In the genomic region with DNA sequence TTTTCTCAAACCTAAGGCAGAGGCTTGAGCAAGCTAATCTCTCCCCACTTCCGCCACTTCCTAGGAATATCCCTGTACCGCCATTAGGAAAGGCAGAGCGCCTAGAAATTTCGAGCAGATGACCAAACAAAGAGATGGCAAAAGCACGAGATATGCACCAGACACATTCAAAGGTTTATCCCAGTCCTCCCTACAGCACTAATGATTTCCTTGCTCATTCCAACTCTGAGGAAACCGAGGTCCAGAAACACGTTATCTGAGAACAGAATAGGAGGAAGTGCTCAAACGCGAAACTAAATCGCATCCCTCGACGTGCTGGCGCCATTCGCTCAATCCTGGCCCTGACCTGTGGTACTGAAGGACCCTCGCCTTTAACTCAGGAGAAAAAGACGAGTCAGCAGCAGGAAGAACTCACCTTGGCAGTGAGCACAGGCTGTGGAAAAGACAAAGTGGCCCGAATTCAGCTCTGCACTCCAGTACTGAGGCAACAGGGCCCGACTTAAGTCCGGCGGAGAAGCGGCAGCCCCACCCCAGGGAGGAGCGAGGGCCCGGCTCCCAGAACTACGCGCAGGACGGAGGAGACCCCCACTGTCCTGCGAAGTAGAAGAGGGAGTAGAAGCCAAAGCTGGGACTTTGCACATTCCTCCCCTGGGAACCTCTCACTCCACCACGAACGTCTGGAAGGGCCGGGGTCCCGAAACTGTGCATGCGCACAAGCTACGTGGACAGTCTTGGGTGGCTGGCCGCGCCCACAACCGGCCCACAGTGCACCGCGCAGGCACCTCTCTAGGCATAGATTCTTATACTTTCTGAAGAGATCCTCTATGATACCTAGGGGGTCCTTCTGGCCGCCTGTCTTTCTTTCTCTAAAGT, we compare ENCODE assay signal across 1 mouse cellular context.
TF ChIP-seq lines count a peak whose summit lies in the region.

A gene (minus strand): TSS at position 757 of the 873 bp plus-strand sequence.

TF ChIP-seq in CH12.LX, 34 proteins besides CTCF, POLR2A, EP300 and RAD21 (continued from another document):
- TF ChIP-seq ZKSCAN1 (IDR thresholded peaks at IDR 0.05; ENCODE audit: borderline replicate concordance, low read depth, low read length) (no peak), RCOR1 (conservative IDR thresholded peaks at IDR 0.05; ENCODE audit: low read depth, low read length) (0 out of 2 replicates have a peak, but pooled peaks have one; percentile 15), NELFE (IDR thresholded peaks at IDR 0.05; ENCODE audit: low read depth, low read length) (peak; percentile 82), UBTF (IDR thresholded peaks at IDR 0.05; ENCODE audit: low read depth, low read length) (no peak; the same call in 1 of the 2 replicates), MXI1 (IDR thresholded peaks at IDR 0.05; ENCODE audit: low read depth, low read length) (peak; percentile 56), MAX (IDR thresholded peaks at IDR 0.05; ENCODE audit: low read length) (peak; percentile 47; the same call in 1 of the 2 replicates), JUND (conservative IDR thresholded peaks at IDR 0.05; ENCODE audit: low read depth, low read length) (no peak), E2F4 (IDR thresholded peaks at IDR 0.05; ENCODE audit: insufficient replicate concordance, low read depth, low read length) (no peak), KAT2A (IDR thresholded peaks at IDR 0.05; ENCODE audit: insufficient replicate concordance, low read length) (peak; percentile 74; the same call in 1 of the 2 replicates), BHLHE40 (IDR thresholded peaks at IDR 0.05; ENCODE audit: low read depth, low read length) (peak; percentile 32; the same call in 1 of the 2 replicates), SMC3 (IDR thresholded peaks at IDR 0.05; ENCODE audit: low read depth, low read length) (no peak), ZMIZ1 (IDR thresholded peaks at IDR 0.05; ENCODE audit: low read depth, low read length) (peak; percentile 73; the same call in 1 of the 2 replicates), JUN (IDR thresholded peaks at IDR 0.05; ENCODE audit: insufficient read depth, low read depth, low read length) (no peak), MEF2A (IDR thresholded peaks at IDR 0.05; ENCODE audit: borderline replicate concordance, low read depth, low read length) (no peak; the same call in 1 of the 2 replicates), ZC3H11A (IDR thresholded peaks at IDR 0.05; ENCODE audit: low read depth, low read length) (no peak), CHD2 (IDR thresholded peaks at IDR 0.05; ENCODE audit: low read length) (no peak; the same call in 1 of the 2 replicates), IRF4 (IDR thresholded peaks at IDR 0.05; ENCODE audit: low read depth, low read length) (0 out of 2 replicates have a peak, but pooled peaks have one; percentile 15), ZNF384 (IDR thresholded peaks at IDR 0.05; ENCODE audit: low read depth, low read length) (no peak), PAX5 (IDR thresholded peaks at IDR 0.05; ENCODE audit: low read length) (no peak), GABPA (IDR thresholded peaks at IDR 0.05; ENCODE audit: insufficient replicate concordance, low read depth, low read length) (peak; percentile 67), POLR2AphosphoS2 (IDR thresholded peaks at IDR 0.05; ENCODE audit: low read depth, low read length) (peak; percentile 78; the same call in 1 of the 2 replicates), HCFC1 (IDR thresholded peaks at IDR 0.05; ENCODE audit: low read depth, low read length) (peak; percentile 89), ELF1 (IDR thresholded peaks at IDR 0.05; ENCODE audit: low read depth, low read length) (peak; percentile 50; the same call in 1 of the 2 replicates), TBP (conservative IDR thresholded peaks at IDR 0.05; ENCODE audit: low read depth, low read length) (peak; percentile 97), CHD1 (IDR thresholded peaks at IDR 0.05; ENCODE audit: low read depth, low read length) (no peak), TCF12 (IDR thresholded peaks at IDR 0.05; ENCODE audit: low read depth, low read length) (peak; percentile 86), MYC (IDR thresholded peaks at IDR 0.05; ENCODE audit: low read depth, low read length) (peak; percentile 82), USF1 (IDR thresholded peaks at IDR 0.05; ENCODE audit: low read depth, low read length) (no peak), ETS1 (conservative IDR thresholded peaks at IDR 0.05; ENCODE audit: low read depth, low read length) (no peak; the same call in 1 of the 2 replicates), MAZ (IDR thresholded peaks at IDR 0.05; ENCODE audit: low read depth, low read length) (0 out of 2 replicates have a peak, but pooled peaks have one; percentile 35), SIN3A (IDR thresholded peaks at IDR 0.05; ENCODE audit: low read length) (no peak; the same call in none of the 2 replicates), MAFK (IDR thresholded peaks at IDR 0.05; ENCODE audit: insufficient replicate concordance, low read length) (0 out of 2 replicates have a peak, but pooled peaks have one; percentile 8)
